Comparison of ENCODE assay signal across 12 mouse cellular contexts in the genomic region with DNA sequence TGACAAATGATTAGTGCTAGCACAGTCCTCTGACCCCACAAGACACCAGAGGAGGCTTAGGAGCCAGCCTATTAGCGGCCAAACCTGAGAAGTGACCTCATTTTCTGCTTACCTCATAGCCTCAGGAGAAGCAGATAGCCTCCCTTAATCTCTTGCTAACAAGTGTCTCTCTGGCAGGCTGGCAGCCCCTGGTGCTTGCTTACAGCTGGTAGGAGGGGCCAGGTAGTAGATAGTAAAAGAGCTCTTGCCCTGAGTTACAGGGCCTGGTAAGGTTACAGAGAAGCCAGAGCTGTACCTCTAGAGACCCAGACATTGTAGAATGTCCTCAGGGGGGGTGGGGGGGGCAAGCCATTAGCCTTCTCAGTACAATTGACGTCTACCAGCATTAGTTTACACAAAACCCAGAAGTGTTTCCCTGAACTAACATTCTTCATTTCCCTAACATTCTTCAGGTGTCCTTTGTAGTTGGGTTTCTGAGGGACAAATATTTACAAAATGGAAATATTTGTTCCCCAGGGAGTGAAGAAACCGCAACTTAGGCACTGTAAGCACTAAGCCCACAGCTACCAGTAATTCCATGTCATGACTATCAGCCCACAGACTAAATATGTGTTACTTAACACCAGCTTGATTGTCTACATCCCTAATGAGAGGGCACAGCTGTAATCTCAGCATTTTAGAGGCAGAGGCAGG. TPM values are rescaled to one million over a fixed set of nuclear protein-coding genes. Genes with fewer than 3 reads are reported as not detected.
A peak's percentile ranks its signal among the peaks of the same experiment; 100 is the strongest.
DNase-seq lines count a peak whose midpoint lies in the region; ATAC-seq lines count a peak whose summit lies in the region.
"Had no signal": no experiment of that assay in that cellular context is flagged by ENCODE, and none has a peak within 500 bp of the region (broad histone marks: within the 10 kb centered on the region; RNA-seq: fewer than 3 reads in every experiment).

No protein-coding gene starts in this region.

- peak; percentile 49 for DNase-seq in embryonic facial prominence, embryonic 14.5 days (ENCODE audit: low spot score)
- DNase-seq in embryonic facial prominence, embryonic 10.5 days (ENCODE audit: low spot score), result no peak
- peak; percentile 76 for DNase-seq in retina, adult 2 months (ENCODE audit: low read depth, low spot score)
- no peak for DNase-seq in frontal cortex, postnatal 10 days (ENCODE audit: low spot score in 2 of 2)
- no peak for DNase-seq in thymus, adult 18-20 months
- DNase-seq in layer of hippocampus, adult 18-20 months (ENCODE audit: low spot score in 2 of 2), result no peak
- DNase-seq: adrenal gland, postnatal 25 days; kidney, postnatal 25 days had no signal

- peaks cover 13% of the 10 kb centered on the region for H3K4me1 ChIP-seq in embryonic facial prominence, embryonic 14.5 days (ENCODE audit: control insufficient read depth, insufficient read depth, low read length)
- peaks cover 57% of the 10 kb centered on the region for H3K4me1 ChIP-seq in embryonic facial prominence, embryonic 10.5 days
- H3K4me1 ChIP-seq in erythroblast, embryonic 14.5 days (ENCODE audit: control insufficient read depth), result peaks cover 91% of the 10 kb centered on the region
- peaks cover 83% of the 10 kb centered on the region for H3K4me1 ChIP-seq in liver, embryonic 12.5 days

- H3K9me3 ChIP-seq in embryonic facial prominence, embryonic 14.5 days (ENCODE audit: control insufficient read depth, low read length), result no peaks in the 10 kb centered on the region
- H3K9me3 ChIP-seq in embryonic facial prominence, embryonic 10.5 days, result no peaks in the 10 kb centered on the region
- H3K9me3 ChIP-seq in erythroblast, embryonic 14.5 days (ENCODE audit: control insufficient read depth, low read length), result no peaks in the 10 kb centered on the region
- no peaks in the 10 kb centered on the region for H3K9me3 ChIP-seq in liver, embryonic 12.5 days (replicated peaks)
- H3K9me3 ChIP-seq: forebrain, embryonic 15.5 days; limb, embryonic 13.5 days had no signal

- H3K27ac ChIP-seq in embryonic facial prominence, embryonic 14.5 days (replicated peaks; ENCODE audit: low read depth, low read length), result no peak overlapping the region
- no peak overlapping the region for H3K27ac ChIP-seq in embryonic facial prominence, embryonic 10.5 days (replicated peaks)
- H3K27ac ChIP-seq in liver, embryonic 12.5 days, result peak overlapping the region; percentile 88
- H3K27ac ChIP-seq: forebrain, embryonic 15.5 days; limb, embryonic 13.5 days had no signal

- WGBS in embryonic facial prominence, embryonic 14.5 days, result 36% methylated on average over 3 of the region's 3 CpGs
- 52% methylated on average over 3 of the region's 3 CpGs for WGBS in embryonic facial prominence, embryonic 10.5 days
- 36% methylated on average over 3 of the region's 3 CpGs for WGBS in liver, embryonic 12.5 days (ENCODE audit: insufficient replicate concordance)

- H3K4me2 ChIP-seq in embryonic facial prominence, embryonic 14.5 days (ENCODE audit: low read depth, low read length), result no peak overlapping the region
- peak overlapping the region; percentile 43 for H3K4me2 ChIP-seq in liver, embryonic 12.5 days
- H3K4me2 ChIP-seq: forebrain, embryonic 15.5 days; limb, embryonic 13.5 days had no signal

- H3K4me3 ChIP-seq in embryonic facial prominence, embryonic 14.5 days (ENCODE audit: low read depth, low read length), result no peak overlapping the region
- H3K4me3 ChIP-seq in embryonic facial prominence, embryonic 10.5 days, result no peak overlapping the region
- H3K4me3 ChIP-seq in erythroblast, embryonic 14.5 days (replicated peaks), result peak overlapping the region; percentile 13
- no peak overlapping the region for H3K4me3 ChIP-seq in liver, embryonic 12.5 days
- H3K4me3 ChIP-seq: forebrain, embryonic 15.5 days; limb, embryonic 13.5 days had no signal

- peak; percentile 73; the same call in 1 of the 2 replicates for ATAC-seq in embryonic facial prominence, embryonic 14.5 days (ENCODE audit: low read depth)
- peak; percentile 93 for ATAC-seq in liver, embryonic 12.5 days
- ATAC-seq: forebrain, embryonic 15.5 days had no signal

- H3K27me3 ChIP-seq in embryonic facial prominence, embryonic 14.5 days (replicated peaks; ENCODE audit: control insufficient read depth, insufficient read depth, low read length), result peaks cover 15% of the 10 kb centered on the region
- H3K27me3 ChIP-seq in embryonic facial prominence, embryonic 10.5 days (replicated peaks; ENCODE audit: low read depth, poor library complexity, severe bottlenecking), result peaks cover 70% of the 10 kb centered on the region
- peaks cover 26% of the 10 kb centered on the region for H3K27me3 ChIP-seq in erythroblast, embryonic 14.5 days (ENCODE audit: control insufficient read depth)
- H3K27me3 ChIP-seq in liver, embryonic 12.5 days (replicated peaks), result peaks cover 32% of the 10 kb centered on the region
- H3K27me3 ChIP-seq: forebrain, embryonic 15.5 days had no signal

- no peak overlapping the region for H3K9ac ChIP-seq in embryonic facial prominence, embryonic 14.5 days (ENCODE audit: low read depth, low read length)
- peak overlapping the region; percentile 40 for H3K9ac ChIP-seq in liver, embryonic 12.5 days
- H3K9ac ChIP-seq: forebrain, embryonic 15.5 days; limb, embryonic 13.5 days had no signal

- no peaks in the 10 kb centered on the region for H3K36me3 ChIP-seq in embryonic facial prominence, embryonic 14.5 days (ENCODE audit: control insufficient read depth, insufficient read depth, low read length)
- no peaks in the 10 kb centered on the region for H3K36me3 ChIP-seq in embryonic facial prominence, embryonic 10.5 days (replicated peaks)
- H3K36me3 ChIP-seq in erythroblast, embryonic 14.5 days (ENCODE audit: control insufficient read depth), result no peaks in the 10 kb centered on the region
- H3K36me3 ChIP-seq in liver, embryonic 12.5 days, result no peaks in the 10 kb centered on the region
- H3K36me3 ChIP-seq: forebrain, embryonic 15.5 days; limb, embryonic 13.5 days had no signal

RNA-seq across cellular contexts. Expression of a gene that starts 5.0 kb away (rescaled TPM):
- polyA plus RNA-seq in embryonic facial prominence, embryonic 14.5 days (2014; fragmentation: Nextera tagmentation; extraction: Ambion mirVana), result 2.5 and 2.8 TPM in 2 replicates
- 3.4 and 3.6 TPM in 2 replicates for polyA plus RNA-seq in embryonic facial prominence, embryonic 10.5 days (2016; fragmentation: Nextera tagmentation; extraction: Ambion mirVana)
- 0.11 and 0.28 TPM in 2 replicates for polyA plus RNA-seq in erythroblast, embryonic 14.5 days (2012)
- 0.33 and 0.37 TPM in 2 replicates for polyA plus RNA-seq in liver, embryonic 12.5 days (2016; fragmentation: Nextera tagmentation; extraction: Ambion mirVana)
- total RNA-seq in layer of hippocampus, adult 18-20 months (2021), result 10 to 100 TPM; 70.5 to 74.0 TPM

RNA-seq across cellular contexts. Expression of a gene that starts 12.0 kb away (rescaled TPM):
- 27.6 and 31.5 TPM in 2 replicates for polyA plus RNA-seq in embryonic facial prominence, embryonic 14.5 days (2014; fragmentation: Nextera tagmentation; extraction: Ambion mirVana)
- polyA plus RNA-seq in embryonic facial prominence, embryonic 10.5 days (2016; fragmentation: Nextera tagmentation; extraction: Ambion mirVana), result 51.7 and 54.6 TPM in 2 replicates
- polyA plus RNA-seq in erythroblast, embryonic 14.5 days (2012), result 0.23 and 0.36 TPM in 2 replicates
- 31.6 and 34.4 TPM in 2 replicates for polyA plus RNA-seq in liver, embryonic 12.5 days (2016; fragmentation: Nextera tagmentation; extraction: Ambion mirVana)
- 10 to 100 TPM; 12.0 to 13.5 TPM for total RNA-seq in layer of hippocampus, adult 18-20 months (2021)

Comparison
In these comparisons a context has a peak if more than half of its experiments do, and no peak if none do; other contexts are left out.
1. DNase-seq: peak in embryonic facial prominence, embryonic 14.5 days (single experiment) and retina, adult 2 months (single experiment); none in embryonic facial prominence, embryonic 10.5 days (single experiment), frontal cortex, postnatal 10 days (0 of 2), thymus, adult 18-20 months (0 of 2) and layer of hippocampus, adult 18-20 months (0 of 2).
2. RNA of a gene that starts 12.0 kb away (polyA plus RNA-seq): 51.7 to 54.6 TPM in embryonic facial prominence, embryonic 10.5 days, 31.6 to 34.4 TPM in liver, embryonic 12.5 days and 27.6 to 31.5 TPM in embryonic facial prominence, embryonic 14.5 days; 0.23 to 0.36 TPM in erythroblast, embryonic 14.5 days; every median in the first group is over 10 times any median in the second.